In genomic region chr5:121226406-121226805, GRCm38 (mm10) we compare ENCODE assay signal across 17 mouse cellular contexts.
"Had no signal": no experiment of that assay in that cellular context is flagged by ENCODE, and none has a peak within 500 bp of the region (broad histone marks: within the 10 kb centered on the region; RNA-seq: fewer than 3 reads in every experiment).

No protein-coding gene starts in this region.

- H3K27ac ChIP-seq: kidney, embryonic 15.5 days; left cerebral cortex, adult 2 months; limb, embryonic 12.5 days; lung, embryonic 15.5 days; macrophage; midbrain, embryonic 13.5 days; neural tube, embryonic 15.5 days; stomach, postnatal 0 days had no signal

- DNase-seq: kidney, adult 2 months; kidney, postnatal 25 days; lung, postnatal 14 days; right cerebral cortex, adult 18-20 months; right cerebral cortex, postnatal 25 days; thymus, adult 18-20 months; thymus, postnatal 14 days had no signal

- ATAC-seq: midbrain, embryonic 13.5 days had no signal

- H3K9me3 ChIP-seq: kidney, embryonic 15.5 days; lung, embryonic 15.5 days; megakaryocyte, embryonic 14.5 days; midbrain, embryonic 13.5 days; neural tube, embryonic 15.5 days had no signal

- H3K4me3 ChIP-seq: kidney, embryonic 15.5 days; left cerebral cortex, adult 2 months; limb, embryonic 12.5 days; lung, embryonic 15.5 days; midbrain, embryonic 13.5 days; myocyte; neural tube, embryonic 15.5 days had no signal

- H3K4me2 ChIP-seq: kidney, embryonic 15.5 days; limb, embryonic 12.5 days; lung, embryonic 15.5 days; midbrain, embryonic 13.5 days; neural tube, embryonic 15.5 days had no signal

- H3K9ac ChIP-seq: kidney, embryonic 15.5 days; limb, embryonic 12.5 days; lung, embryonic 15.5 days; midbrain, embryonic 13.5 days; neural tube, embryonic 15.5 days had no signal

- H3K27me3 ChIP-seq: kidney, embryonic 15.5 days; limb, embryonic 12.5 days; lung, embryonic 15.5 days; megakaryocyte, embryonic 14.5 days; midbrain, embryonic 13.5 days; neural tube, embryonic 15.5 days had no signal

- H3K36me3 ChIP-seq: kidney, embryonic 15.5 days; limb, embryonic 12.5 days; lung, embryonic 15.5 days; midbrain, embryonic 13.5 days; neural tube, embryonic 15.5 days had no signal
